Mouse (Mus musculus) embryonic facial prominence, embryonic 15.5 days (tissue): Measurements from ENCODE around the gene Mrpl44. TPM values are rescaled to one million over a fixed set of nuclear protein-coding genes. Genes with fewer than 3 reads are reported as not detected.

Source experiments
- ATAC-seq: fragments of 200-750 bp; cut with Nextera tagmentation; 2 replicates; pipeline ENCODE4 v1.8.0; 2017; ENCODE audit warnings: low read depth, moderate TSS enrichment; ENCODE audit not compliant: insufficient number of reproducible peaks, low FRiP score, low TSS enrichment
- H3K27ac ChIP-seq: fragments of 300-500 bp; sonication (generic); replicated peaks from 2 replicates; pipeline ENCODE4 v1.5.1; 2015; ENCODE audit warnings: mild to moderate bottlenecking, inconsistent platforms
- H3K27me3 ChIP-seq: fragments of 300-500 bp; sonication (generic); 2 replicates; pipeline ENCODE4 v1.6.1; 2015; ENCODE audit warnings: inconsistent platforms
- H3K36me3 ChIP-seq: fragments of 300-500 bp; sonication (generic); 2 replicates; pipeline ENCODE4 v1.6.1; 2015; ENCODE audit warnings: mild to moderate bottlenecking, inconsistent platforms
- H3K4me1 ChIP-seq: fragments of 300-500 bp; sonication (generic); 2 replicates; pipeline ENCODE4 v1.6.1; 2015; ENCODE audit warnings: inconsistent platforms
- H3K4me2 ChIP-seq: fragments of 300-500 bp; sonication (generic); replicated peaks from 2 replicates; pipeline ENCODE4 v1.6.1; 2015; ENCODE audit warnings: mild to moderate bottlenecking, inconsistent platforms
- H3K4me3 ChIP-seq: fragments of 300-500 bp; sonication (generic); replicated peaks from 2 replicates; pipeline ENCODE4 v1.5.1; 2015; ENCODE audit warnings: mild to moderate bottlenecking, inconsistent platforms
- H3K9ac ChIP-seq: fragments of 300-500 bp; sonication (generic); 2 replicates; pipeline ENCODE4 v1.6.1; 2015; ENCODE audit warnings: inconsistent platforms
- H3K9me3 ChIP-seq: fragments of 300-500 bp; sonication (generic); replicated peaks from 2 replicates; pipeline ENCODE4 v1.6.1; 2016; ENCODE audit warnings: inconsistent platforms
- WGBS: fragments of 180-500 bp; shearing (Covaris S2); methylation state at CpG from one replicate; pipeline ENCODE4 v1.1.7; 2015; 5-methylcytosine and 5-hydroxymethylcytosine counted together
- polyA plus RNA-seq: library from polyadenylated mRNA; unstranded; fragments of >200 nt; fragmentation: Nextera tagmentation; extraction: Ambion mirVana; gene quantifications from 2 replicates; pipeline ENCODE4 v1.2.1, GENCODE M21; 2015

Gene Mrpl44
- polyA plus RNA-seq = 44.8 and 47.6 TPM in 2 replicates

GRCm38 (mm10) chr1:79775927-79776458 is at the start of gene Mrpl44, which contains the start of gene Wdfy1:
Mrpl44 (plus strand) TSS chr1:79776018.
Wdfy1 (minus strand) TSS chr1:79776143.
- peak within 1 kb of the TSS; percentile 71 for H3K4me3 ChIP-seq
- ATAC-seq = peak; percentile 99
- H3K4me2 ChIP-seq = peak within 1 kb of the TSS; percentile 54
- peak within 1 kb of the TSS; percentile 86 for H3K27ac ChIP-seq
- under 1% methylated on average over 38 of the region's 38 CpGs for WGBS
- H3K9ac ChIP-seq = peak within 1 kb of the TSS; percentile 86
- no peaks in the 10 kb centered on the region for H3K27me3 ChIP-seq
- peaks cover 29% of the 10 kb centered on the region for H3K36me3 ChIP-seq
- no peaks in the 10 kb centered on the region for H3K9me3 ChIP-seq
- no peaks in the 10 kb centered on the region for H3K4me1 ChIP-seq

GRCm38 (mm10) chr1:79734794-79735193 is 41.0 kb upstream of the Mrpl44 start:
- Histone ChIP-seq H3K36me3 (peaks cover 4% of the 10 kb centered on the region), H3K4me2 (no peak overlapping the region), H3K9me3 (no peaks in the 10 kb centered on the region), H3K4me3 (no peak overlapping the region), H3K27ac (no peak overlapping the region), H3K9ac (no peak overlapping the region), H3K4me1 (peaks cover 7% of the 10 kb centered on the region), H3K27me3 (no peaks in the 10 kb centered on the region)
- WGBS = 84% methylated on average over 5 of the region's 5 CpGs
- ATAC-seq = no peak

- Histone ChIP-seq H3K9ac (no peak overlapping the region), H3K36me3 (peaks cover 4% of the 10 kb centered on the region), H3K27ac (no peak overlapping the region), H3K4me1 (no peaks in the 10 kb centered on the region), H3K27me3 (no peaks in the 10 kb centered on the region), H3K4me2 (no peak overlapping the region), H3K4me3 (no peak overlapping the region), H3K9me3 (no peaks in the 10 kb centered on the region)
- no peak for ATAC-seq
- WGBS = 94% methylated on average over 3 of the region's 3 CpGs
Measured at GRCm38 (mm10) chr1:79736408-79736807, 39.4 kb upstream of the Mrpl44 start.

- 94% methylated on average over 2 of the region's 2 CpGs for WGBS
- no peak overlapping the region for H3K27ac ChIP-seq
- ATAC-seq = no peak
Measured at GRCm38 (mm10) chr1:79739726-79740125, 36.1 kb upstream of the Mrpl44 start.

GRCm38 (mm10) chr1:79741002-79741401 is 34.8 kb upstream of the Mrpl44 start:
- no peaks in the 10 kb centered on the region for H3K9me3 ChIP-seq
- H3K4me3 ChIP-seq = no peak overlapping the region
- no peaks in the 10 kb centered on the region for H3K27me3 ChIP-seq
- H3K4me1 ChIP-seq = no peaks in the 10 kb centered on the region
- H3K27ac ChIP-seq = no peak overlapping the region
- H3K9ac ChIP-seq = no peak overlapping the region
- peaks cover 4% of the 10 kb centered on the region for H3K36me3 ChIP-seq
- 65% methylated on average over 4 of the region's 4 CpGs for WGBS
- H3K4me2 ChIP-seq = no peak overlapping the region
- ATAC-seq = peak; percentile 54; the same call in 1 of the 2 replicates

More at GRCm38 (mm10) chr1:79739726-79740125, 36.1 kb upstream of the Mrpl44 start:
- no peaks in the 10 kb centered on the region for H3K27me3 ChIP-seq
- no peaks in the 10 kb centered on the region for H3K9me3 ChIP-seq
- no peak overlapping the region for H3K9ac ChIP-seq
- H3K36me3 ChIP-seq = peaks cover 4% of the 10 kb centered on the region
- H3K4me2 ChIP-seq = no peak overlapping the region
- H3K4me1 ChIP-seq = no peaks in the 10 kb centered on the region
- H3K4me3 ChIP-seq = no peak overlapping the region

- no peaks in the 10 kb centered on the region for H3K4me1 ChIP-seq
- peaks cover 4% of the 10 kb centered on the region; the same call in 1 of the 2 replicates for H3K36me3 ChIP-seq
- no peak overlapping the region for H3K4me3 ChIP-seq
- no peaks in the 10 kb centered on the region for H3K9me3 ChIP-seq
- H3K27me3 ChIP-seq = no peaks in the 10 kb centered on the region
- H3K27ac ChIP-seq = no peak overlapping the region
- H3K9ac ChIP-seq = no peak overlapping the region
- WGBS = 85% methylated on average over 7 of the region's 7 CpGs
- no peak overlapping the region for H3K4me2 ChIP-seq
- no peak for ATAC-seq
Measured at GRCm38 (mm10) chr1:79742949-79743348, 32.9 kb upstream of the Mrpl44 start.

- H3K4me1 ChIP-seq = no peaks in the 10 kb centered on the region
- ATAC-seq = no peak
- no peak overlapping the region for H3K27ac ChIP-seq
- no peak overlapping the region for H3K9ac ChIP-seq
- H3K36me3 ChIP-seq = peaks cover 4% of the 10 kb centered on the region; the same call in 1 of the 2 replicates
- no peaks in the 10 kb centered on the region for H3K9me3 ChIP-seq
- WGBS = 92% methylated on average over 1 of the region's 1 CpGs
- no peak overlapping the region for H3K4me2 ChIP-seq
- no peak overlapping the region for H3K4me3 ChIP-seq
- H3K27me3 ChIP-seq = no peaks in the 10 kb centered on the region
Measured at GRCm38 (mm10) chr1:79743385-79743784, 32.4 kb upstream of the Mrpl44 start.

- no peak overlapping the region for H3K4me3 ChIP-seq
- no peak for ATAC-seq
- WGBS = 72% methylated on average over 4 of the region's 4 CpGs
- no peak overlapping the region for H3K4me2 ChIP-seq
- H3K36me3 ChIP-seq = no peaks in the 10 kb centered on the region
- no peaks in the 10 kb centered on the region for H3K9me3 ChIP-seq
- no peak overlapping the region for H3K9ac ChIP-seq
- no peaks in the 10 kb centered on the region for H3K4me1 ChIP-seq
- H3K27ac ChIP-seq = no peak overlapping the region
- H3K27me3 ChIP-seq = no peaks in the 10 kb centered on the region
Measured at GRCm38 (mm10) chr1:79746056-79746455, 29.8 kb upstream of the Mrpl44 start.

- Histone ChIP-seq H3K4me2 (no peak overlapping the region), H3K4me1 (no peaks in the 10 kb centered on the region), H3K9me3 (no peaks in the 10 kb centered on the region), H3K27me3 (no peaks in the 10 kb centered on the region), H3K9ac (no peak overlapping the region), H3K4me3 (no peak overlapping the region), H3K27ac (no peak overlapping the region), H3K36me3 (no peaks in the 10 kb centered on the region)
- 54% methylated on average over 5 of the region's 5 CpGs for WGBS
- no peak for ATAC-seq
Measured at GRCm38 (mm10) chr1:79751186-79751585, 24.6 kb upstream of the Mrpl44 start.

- Histone ChIP-seq H3K4me1 (no peaks in the 10 kb centered on the region), H3K36me3 (no peaks in the 10 kb centered on the region), H3K4me3 (no peak overlapping the region), H3K9me3 (no peaks in the 10 kb centered on the region), H3K27me3 (no peaks in the 10 kb centered on the region), H3K27ac (no peak overlapping the region), H3K9ac (no peak overlapping the region), H3K4me2 (no peak overlapping the region)
- no peak for ATAC-seq
- 73% methylated on average over 7 of the region's 7 CpGs for WGBS
Measured at GRCm38 (mm10) chr1:79752015-79752695, 23.7 kb upstream of the Mrpl44 start.

GRCm38 (mm10) chr1:79752714-79753340 is 23.0 kb upstream of the Mrpl44 start:
- ATAC-seq = no peak
- Histone ChIP-seq H3K9ac (no peak overlapping the region), H3K27me3 (no peaks in the 10 kb centered on the region), H3K4me1 (no peaks in the 10 kb centered on the region), H3K4me2 (no peak overlapping the region), H3K9me3 (no peaks in the 10 kb centered on the region), H3K4me3 (no peak overlapping the region), H3K36me3 (no peaks in the 10 kb centered on the region), H3K27ac (no peak overlapping the region)
- 80% methylated on average over 4 of the region's 4 CpGs for WGBS
